Mouse (Mus musculus) liver, postnatal 0 days (tissue): ENCODE results near the gene Ptpro.
A peak's percentile ranks its signal among the peaks of the same experiment; 100 is the strongest.

Experiments
- CTCF ChIP-seq: sonication (generic); IDR thresholded peaks from 2 replicates; pipeline ENCODE4 v1.5.1; 2016; ENCODE audit warnings: antibody characterized with exemption, low read depth
- EP300 ChIP-seq: IDR thresholded peaks from 2 replicates; pipeline ENCODE4 v1.6.1; 2016; ENCODE audit warnings: antibody characterized with exemption, low read depth, mild to moderate bottlenecking

DNA sequence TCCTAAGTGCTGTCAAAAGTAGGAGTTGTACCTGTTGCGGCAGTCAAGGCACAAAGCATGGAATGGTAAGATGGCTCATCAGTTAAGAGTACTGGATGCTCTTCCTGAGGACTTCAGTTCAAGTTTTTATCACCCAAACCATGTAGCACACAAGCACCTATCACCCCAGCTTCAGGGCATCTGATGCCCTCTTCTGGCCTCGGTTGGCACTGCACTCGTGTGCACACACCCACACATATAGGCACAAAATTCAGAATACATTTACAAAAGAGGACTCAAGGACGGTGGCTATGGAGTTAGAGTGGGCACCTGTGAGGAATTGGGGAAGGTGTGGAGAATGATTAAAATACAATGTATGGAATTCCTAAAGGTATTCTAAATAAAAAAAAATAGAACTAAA is 217.4 kb downstream of the Ptpro start:
- TF ChIP-seq CTCF: peak; percentile 27; the same call in 1 of the 2 replicates
- TF ChIP-seq EP300: no peak
